Mouse (Mus musculus): ENCODE measurements at regions not wholly inside any gene's neighbourhood (a gene's known extent, or its start where the extent isn't known, plus 50 kb on each side); places are given as distances from the start of the nearest gene placed in this dataset.

- DNase-seq: no peak
Measured at GRCm38 (mm10) chr10:44636061-44636460, 107.8 kb upstream of the Prdm1 start.

GRCm38 (mm10) chr10:44631584-44631983 lies 103.3 kb upstream of the Prdm1 start:
- no peak for DNase-seq

GRCm38 (mm10) chr10:44630485-44630884 lies 102.2 kb upstream of the Prdm1 start:
- DNase-seq: peak; percentile 58

GRCm38 (mm10) chr10:44628387-44628786 lies 100.1 kb upstream of the Prdm1 start:
- no peak for DNase-seq

GRCm38 (mm10) chr10:44627431-44627830 lies 99.1 kb upstream of the Prdm1 start:
- no peak for DNase-seq

- DNase-seq: no peak
Measured at GRCm38 (mm10) chr10:44625521-44625920, 97.2 kb upstream of the Prdm1 start.

GRCm38 (mm10) chr10:44615586-44615985 lies 87.3 kb upstream of the Prdm1 start:
- DNase-seq: no peak

GRCm38 (mm10) chr10:44612571-44612970 lies 84.3 kb upstream of the Prdm1 start:
- no peak for DNase-seq

GRCm38 (mm10) chr10:44611399-44611798 lies 83.1 kb upstream of the Prdm1 start:
- DNase-seq: no peak

GRCm38 (mm10) chr10:44609187-44609586 lies 80.9 kb upstream of the Prdm1 start:
- no peak for DNase-seq

GRCm38 (mm10) chr10:44607334-44607851 lies 79.1 kb upstream of the Prdm1 start:
- DNase-seq: peak; percentile 21

- DNase-seq: no peak
Measured at GRCm38 (mm10) chr10:44604512-44604911, 76.2 kb upstream of the Prdm1 start.

GRCm38 (mm10) chr10:44603461-44603860 lies 75.2 kb upstream of the Prdm1 start:
- DNase-seq: no peak

GRCm38 (mm10) chr10:44601550-44601949 lies 73.2 kb upstream of the Prdm1 start:
- no peak for DNase-seq

- DNase-seq: no peak
Measured at GRCm38 (mm10) chr10:44599964-44600334, 71.6 kb upstream of the Prdm1 start.

GRCm38 (mm10) chr10:44599331-44599963 lies 71.1 kb upstream of the Prdm1 start:
- no peak for DNase-seq

- no peak for DNase-seq
Measured at GRCm38 (mm10) chr10:44598615-44599014, 70.3 kb upstream of the Prdm1 start.

GRCm38 (mm10) chr10:44595932-44596331 lies 67.6 kb upstream of the Prdm1 start:
- no peak for DNase-seq

- DNase-seq: no peak
Measured at GRCm38 (mm10) chr10:44589842-44590241, 61.5 kb upstream of the Prdm1 start.

- peak; percentile 57 for DNase-seq
Measured at GRCm38 (mm10) chr10:44589352-44589751, 61.1 kb upstream of the Prdm1 start.

- DNase-seq: no peak
Measured at GRCm38 (mm10) chr10:44582736-44583135, 54.4 kb upstream of the Prdm1 start.

Data from lung, postnatal 10 days (tissue).